Mouse (Mus musculus) E14TG2a.4 (cell line): ENCODE data around the gene Ect2l.

Experiments
- CTCF ChIP-seq: conservative IDR thresholded peaks from 2 replicates; pipeline ENCODE4 v1.5.1; 2014; ENCODE audit warnings: low read length
- NANOG ChIP-seq: IDR thresholded peaks from 2 replicates; pipeline ENCODE4 v1.6.1; 2014; ENCODE audit warnings: borderline replicate concordance, low read length, mixed read lengths

GRCm38 (mm10) chr10:18213373-18213772, 2.7 kb upstream of the Ect2l start:
- TF ChIP-seq CTCF (no peak), NANOG (no peak)
